Mouse (Mus musculus) stomach, postnatal 0 days (tissue): ENCODE data around the gene Itga2. TPM values are rescaled to one million over a fixed set of nuclear protein-coding genes. Genes with fewer than 3 reads are reported as not detected.

Experiments
- ATAC-seq: fragments of 200-750 bp; cut with Nextera tagmentation; 2 replicates; pipeline ENCODE4 v1.8.0; 2017; ENCODE audit not compliant: low FRiP score, low TSS enrichment
- DNase-seq: peaks from one replicate; pipeline ENCODE4 v3.0.0-alpha.2; 2016; ENCODE audit warnings: low spot score
- H3K27ac ChIP-seq: fragments of 300-500 bp; sonication (generic); replicated peaks from 2 replicates; pipeline ENCODE4 v1.5.1; 2014; ENCODE audit warnings: mild to moderate bottlenecking, control low read depth
- H3K27me3 ChIP-seq: fragments of 300-500 bp; sonication (generic); 2 replicates; pipeline ENCODE4 v1.6.1; 2014; ENCODE audit warnings: low read length; ENCODE audit not compliant: control insufficient read depth, insufficient read depth
- H3K36me3 ChIP-seq: fragments of 300-500 bp; sonication (generic); 2 replicates; pipeline ENCODE4 v1.6.1; 2014; ENCODE audit warnings: low read length, mixed read lengths; ENCODE audit not compliant: control insufficient read depth, insufficient read depth
- H3K4me1 ChIP-seq: fragments of 300-500 bp; sonication (generic); replicated peaks from 2 replicates; pipeline ENCODE4 v1.6.1; 2014; ENCODE audit warnings: antibody characterized with exemption; ENCODE audit not compliant: control insufficient read depth, insufficient read depth
- H3K4me2 ChIP-seq: fragments of 300-500 bp; sonication (generic); replicated peaks from 2 replicates; pipeline ENCODE4 v1.6.1; 2014; ENCODE audit warnings: low read depth, mild to moderate bottlenecking, control low read depth, moderate library complexity
- H3K4me3 ChIP-seq: fragments of 300-500 bp; sonication (generic); 2 replicates; pipeline ENCODE4 v1.5.1; 2014; ENCODE audit warnings: low read depth, low read length, control low read depth
- H3K9ac ChIP-seq: fragments of 300-500 bp; sonication (generic); 2 replicates; pipeline ENCODE4 v1.6.1; 2014; ENCODE audit warnings: mild to moderate bottlenecking, low read length, control low read depth, mixed read lengths
- H3K9me3 ChIP-seq: fragments of 300-500 bp; sonication (generic); 2 replicates; pipeline ENCODE4 v1.6.1; 2016; ENCODE audit warnings: low read length; ENCODE audit not compliant: control insufficient read depth
- CTCF ChIP-seq: IDR thresholded peaks from 2 replicates; pipeline ENCODE4 v1.5.1; 2016; ENCODE audit warnings: antibody characterized with exemption, low read depth, mild to moderate bottlenecking, moderate library complexity
- EP300 ChIP-seq: optimal IDR thresholded peaks from 2 replicates; pipeline ENCODE3; 2016; ENCODE audit warnings: antibody characterized with exemption
- WGBS: fragments of 180-500 bp; shearing (Covaris S2); extraction: QIAGEN DNeasy Blood & Tissue Kit; methylation state at CpG from one replicate; pipeline ENCODE4 v1.1.7; 2014; 5-methylcytosine and 5-hydroxymethylcytosine counted together
- polyA plus RNA-seq: library from polyadenylated mRNA; unstranded; fragments of >200 nt; fragmentation: Nextera tagmentation; extraction: Ambion mirVana; gene quantifications from 2 replicates; pipeline ENCODE4 v1.2.1, GENCODE M21; 2015

Itga2 gene
- polyA plus RNA-seq, 1 experiment from 2014 or later = 4.4 TPM

DNA sequence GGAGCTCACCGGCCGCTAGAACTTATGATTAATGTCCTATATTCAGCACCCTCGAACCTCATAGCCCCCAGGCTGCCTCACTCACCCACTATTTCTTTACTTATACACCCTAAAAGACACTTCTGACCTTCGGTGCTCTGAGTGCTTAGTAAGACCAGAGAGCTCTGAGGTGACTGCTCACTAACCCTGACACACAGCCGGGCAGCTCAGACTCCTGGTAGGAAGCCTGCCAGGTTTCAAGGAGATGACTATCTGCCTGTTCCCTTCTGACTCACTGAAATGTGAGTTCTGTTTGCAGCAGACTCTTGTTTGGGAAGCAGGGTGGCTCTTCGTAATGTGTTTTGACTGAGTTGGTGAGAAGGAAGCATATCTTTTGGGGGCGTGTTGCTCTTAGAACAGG, 1.6 kb upstream of the Itga2 start:
- no peak for TF ChIP-seq CTCF
- no peak for TF ChIP-seq EP300
- H3K36me3 ChIP-seq = no peaks in the 10 kb centered on the region
- no peaks in the 10 kb centered on the region for H3K9me3 ChIP-seq
- no peak overlapping the region for H3K4me2 ChIP-seq
- no peak overlapping the region for H3K9ac ChIP-seq
- H3K4me1 ChIP-seq = no peaks in the 10 kb centered on the region; the same call in 1 of the 2 replicates
- H3K27ac ChIP-seq = no peak overlapping the region
- WGBS = 64% methylated on average over 7 of the region's 7 CpGs
- DNase-seq (peak; percentile 28), ATAC-seq (0 out of 2 replicates have a peak, but pooled peaks have one; percentile 37)
- H3K4me3 ChIP-seq = no peak overlapping the region
- no peaks in the 10 kb centered on the region for H3K27me3 ChIP-seq

DNA sequence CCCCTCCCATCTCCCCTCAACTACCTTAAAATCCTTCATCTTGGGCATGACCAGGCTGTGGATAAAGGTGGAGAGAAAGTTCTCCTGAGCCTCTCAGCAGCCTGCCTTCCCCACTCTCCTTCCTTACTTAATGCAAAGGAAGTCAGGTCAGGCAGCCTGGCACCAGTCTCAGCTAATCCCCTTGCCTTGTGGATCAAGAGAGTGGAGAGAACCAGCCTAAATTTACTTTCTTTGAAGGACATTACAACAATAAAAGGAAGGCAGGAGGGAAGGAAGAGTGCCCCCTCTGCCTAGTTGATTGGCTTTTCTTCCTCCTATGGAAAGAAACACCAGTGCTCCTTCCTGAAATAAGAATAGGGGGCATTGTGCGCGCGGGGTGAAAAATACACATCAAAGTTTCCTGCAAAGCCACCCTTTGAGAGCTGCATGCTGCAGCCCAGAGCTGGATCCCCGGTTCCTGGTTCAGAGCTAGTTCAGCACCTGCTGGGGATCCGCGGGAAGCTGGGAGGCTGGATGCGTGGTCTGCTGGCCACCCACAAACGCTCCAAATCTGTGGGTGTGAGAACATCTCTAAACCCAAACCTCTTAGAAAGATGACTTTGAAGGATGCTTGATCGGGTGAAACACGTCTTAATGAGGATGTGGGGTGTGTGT, 777 bp downstream of the Itga2 start:
- H3K4me3 ChIP-seq = peak overlapping the region; percentile 49
- no peaks in the 10 kb centered on the region for H3K9me3 ChIP-seq
- ATAC-seq = peak; percentile 63
- H3K4me1 ChIP-seq = no peaks in the 10 kb centered on the region; the same call in 1 of the 2 replicates
- no peaks in the 10 kb centered on the region for H3K36me3 ChIP-seq
- DNase-seq = peak; percentile 58
- peak overlapping the region; percentile 62 for H3K9ac ChIP-seq
- TF ChIP-seq EP300 (no peak), CTCF (no peak)
- H3K27me3 ChIP-seq = no peaks in the 10 kb centered on the region
- 3% methylated on average over 10 of the region's 10 CpGs for WGBS
- peak overlapping the region; percentile 58 for H3K27ac ChIP-seq
- H3K4me2 ChIP-seq = peak overlapping the region; percentile 80

DNA sequence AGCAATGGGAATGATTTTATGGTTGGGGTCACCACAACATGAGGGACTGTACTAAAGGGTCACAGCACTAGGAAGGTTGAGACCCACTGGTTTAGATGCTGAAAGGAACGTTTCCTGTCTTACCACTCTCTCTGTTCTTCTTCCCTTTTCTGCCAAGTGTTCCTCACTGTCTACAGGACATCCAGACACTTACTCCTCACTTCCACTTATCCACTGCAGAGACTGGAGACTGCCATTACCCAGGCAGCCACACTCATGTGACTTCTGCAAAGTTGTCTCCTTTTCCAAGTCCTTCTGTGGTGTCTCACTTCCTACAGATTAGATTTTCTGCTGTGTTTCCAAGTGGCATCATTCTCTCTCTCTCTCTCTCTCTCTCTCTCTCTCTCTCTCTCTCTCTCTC, 7.1 kb downstream of the Itga2 start:
- no peaks in the 10 kb centered on the region for H3K9me3 ChIP-seq
- no peak for DNase-seq
- TF ChIP-seq EP300 (no peak), CTCF (no peak)
- peaks cover 2% of the 10 kb centered on the region; the same call in 1 of the 2 replicates for H3K4me1 ChIP-seq
- H3K4me2 ChIP-seq = no peak overlapping the region
- no peaks in the 10 kb centered on the region for H3K36me3 ChIP-seq
- no peaks in the 10 kb centered on the region for H3K27me3 ChIP-seq
- no peak overlapping the region for H3K9ac ChIP-seq
- H3K27ac ChIP-seq = no peak overlapping the region
- no peak overlapping the region for H3K4me3 ChIP-seq
- 37% methylated on average over 1 of the region's 1 CpGs for WGBS
- no peak for ATAC-seq

DNA sequence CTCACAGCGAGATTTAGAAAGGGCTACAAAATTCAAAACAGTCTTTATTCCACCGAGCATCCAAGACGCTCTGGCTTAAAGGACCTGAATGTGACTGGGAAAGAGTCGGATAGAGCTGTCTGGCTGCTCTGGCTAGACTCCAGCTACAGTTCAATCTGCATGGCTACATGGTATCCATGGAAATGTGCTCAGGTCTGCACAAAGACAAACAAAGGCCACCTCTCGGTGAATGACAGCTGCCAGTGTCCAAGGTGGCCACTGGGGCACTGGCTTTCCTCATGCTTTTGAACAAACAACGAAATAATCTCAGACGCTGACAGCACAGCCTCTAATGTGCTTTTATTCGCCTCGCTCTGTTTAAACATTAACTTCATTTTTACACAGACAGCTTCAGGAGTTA, 8.6 kb downstream of the Itga2 start:
- Histone ChIP-seq H3K9me3 (no peaks in the 10 kb centered on the region), H3K27me3 (no peaks in the 10 kb centered on the region), H3K9ac (no peak overlapping the region), H3K4me1 (peaks cover 2% of the 10 kb centered on the region; the same call in 1 of the 2 replicates), H3K27ac (no peak overlapping the region), H3K4me2 (0 out of 2 replicates have a peak overlapping the region, but pooled peaks have one; percentile 14), H3K4me3 (no peak overlapping the region), H3K36me3 (no peaks in the 10 kb centered on the region)
- TF ChIP-seq EP300 = no peak
- peak; percentile 77; the same call in 1 of the 2 replicates for ATAC-seq
- WGBS = 24% methylated on average over 9 of the region's 9 CpGs
- peak; percentile 38 for DNase-seq

DNA sequence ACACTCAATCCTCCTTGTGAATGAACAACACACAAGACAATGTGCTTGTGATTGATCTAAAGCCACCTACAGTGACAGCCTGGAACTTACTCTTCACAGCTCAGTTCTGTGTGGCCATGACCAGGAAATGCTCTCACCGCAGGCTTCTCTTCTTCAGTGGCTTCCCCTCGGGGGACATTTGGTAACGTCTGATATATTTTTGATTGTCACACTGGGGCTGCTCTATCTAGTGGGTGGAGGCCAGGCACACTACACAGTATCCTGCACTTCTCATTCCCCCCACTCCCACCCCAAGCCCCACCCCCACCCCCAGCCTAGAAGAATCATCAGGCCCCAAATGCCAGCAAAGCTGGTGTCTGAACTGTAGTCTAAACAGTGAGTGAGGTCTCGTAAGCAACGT, 16.1 kb downstream of the Itga2 start:
- Histone ChIP-seq H3K36me3 (no peaks in the 10 kb centered on the region), H3K4me1 (no peaks in the 10 kb centered on the region), H3K4me2 (no peak overlapping the region), H3K27me3 (no peaks in the 10 kb centered on the region), H3K9me3 (no peaks in the 10 kb centered on the region), H3K4me3 (no peak overlapping the region), H3K9ac (no peak overlapping the region), H3K27ac (no peak overlapping the region)
- TF ChIP-seq CTCF = no peak
- no peak for TF ChIP-seq EP300
- DNase-seq (no peak), ATAC-seq (no peak)
- WGBS = 49% methylated on average over 5 of the region's 5 CpGs

DNA sequence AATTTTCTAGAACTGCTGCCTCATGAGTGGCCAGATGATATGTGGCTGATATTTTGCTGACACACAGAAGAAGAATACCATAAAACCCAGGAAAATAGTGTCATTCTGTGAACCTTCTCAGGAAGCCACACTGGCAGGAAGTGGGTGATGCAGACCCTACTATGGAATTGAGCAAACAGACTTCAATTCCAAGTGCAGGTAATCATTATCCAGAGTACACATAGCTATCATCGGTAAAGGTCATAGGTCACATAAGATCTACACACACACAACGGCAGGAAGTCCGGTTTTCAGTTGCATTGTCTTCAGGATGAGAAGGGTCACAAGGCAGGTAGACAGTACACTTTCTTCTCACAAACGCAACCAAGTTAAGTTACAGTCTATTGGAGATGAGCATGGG, 16.9 kb downstream of the Itga2 start:
- Histone ChIP-seq H3K4me1 (no peaks in the 10 kb centered on the region), H3K27ac (no peak overlapping the region; the same call in 1 of the 2 replicates), H3K4me3 (no peak overlapping the region), H3K9ac (no peak overlapping the region), H3K27me3 (no peaks in the 10 kb centered on the region), H3K4me2 (no peak overlapping the region), H3K9me3 (no peaks in the 10 kb centered on the region), H3K36me3 (no peaks in the 10 kb centered on the region)
- DNase-seq = no peak
- WGBS = 34% methylated on average over 4 of the region's 4 CpGs
- TF ChIP-seq CTCF (no peak), EP300 (no peak)
- ATAC-seq = 0 out of 2 replicates have a peak, but pooled peaks have one; percentile 29
